Mouse (Mus musculus) adipocyte (in vitro differentiated cells): Measurements from ENCODE around the gene H6pd.

Experiments used
- DNase-seq: peaks from one replicate; pipeline ENCODE4 v3.0.0-alpha.2; 2016; ENCODE audit warnings: low spot score

Gene H6pd

GRCm38 (mm10) chr4:150019741-150020380 lies 11.0 kb upstream of the H6pd start:
- DNase-seq, result no peak

- no peak for DNase-seq
These were observed 6.6 kb upstream of the H6pd start for GRCm38 (mm10) chr4:150015436-150015835.

- no peak for DNase-seq
These were observed 5.7 kb upstream of the H6pd start for GRCm38 (mm10) chr4:150014378-150015091.

GRCm38 (mm10) chr4:150013805-150014204 lies 5.0 kb upstream of the H6pd start:
- DNase-seq, result no peak

- DNase-seq, result peak; percentile 77
These were observed 4.4 kb upstream of the H6pd start for GRCm38 (mm10) chr4:150013186-150013690.

GRCm38 (mm10) chr4:150012322-150012723 lies 3.5 kb upstream of the H6pd start:
- DNase-seq, result peak; percentile 28

GRCm38 (mm10) chr4:150011564-150012321 lies 2.9 kb upstream of the H6pd start:
- no peak for DNase-seq

- DNase-seq, result no peak
These were observed 1.4 kb upstream of the H6pd start for GRCm38 (mm10) chr4:150010054-150010730.

- DNase-seq, result no peak
These were observed 736 bp upstream of the H6pd start for GRCm38 (mm10) chr4:150009587-150009930.

- peak; percentile 86 for DNase-seq
These were observed 434 bp downstream of the H6pd start for GRCm38 (mm10) chr4:150008325-150008852.

GRCm38 (mm10) chr4:150007444-150007843 lies 1.4 kb downstream of the H6pd start:
- peak; percentile 69 for DNase-seq

- no peak for DNase-seq
These were observed 1.8 kb downstream of the H6pd start for GRCm38 (mm10) chr4:150006991-150007390.

GRCm38 (mm10) chr4:150006122-150006854 lies 2.5 kb downstream of the H6pd start:
- no peak for DNase-seq

- DNase-seq, result no peak
These were observed 3.6 kb downstream of the H6pd start for GRCm38 (mm10) chr4:150005231-150005630.

- no peak for DNase-seq
These were observed 5.2 kb downstream of the H6pd start for GRCm38 (mm10) chr4:150003641-150004040.

- DNase-seq, result peak; percentile 61
These were observed 5.7 kb downstream of the H6pd start for GRCm38 (mm10) chr4:150003021-150003580.

GRCm38 (mm10) chr4:150002021-150002528 lies 6.7 kb downstream of the H6pd start:
- DNase-seq, result no peak

- DNase-seq, result no peak
These were observed 7.5 kb downstream of the H6pd start for GRCm38 (mm10) chr4:150001221-150001860.

GRCm38 (mm10) chr4:149999931-150000555 lies 8.8 kb downstream of the H6pd start:
- no peak for DNase-seq

GRCm38 (mm10) chr4:149999510-149999900 lies 9.3 kb downstream of the H6pd start:
- no peak for DNase-seq
